ENCODE assay signal across 10 mouse cellular contexts in genomic region chr1:36883805-36884204, GRCm38 (mm10). TPM values are rescaled to one million over a fixed set of nuclear protein-coding genes. Genes with fewer than 3 reads are reported as not detected.
DNase-seq lines count a peak whose midpoint lies in the region; ATAC-seq and TF ChIP-seq lines count a peak whose summit lies in the region.
"Had no signal": no experiment of that assay in that cellular context is flagged by ENCODE, and none has a peak within 500 bp of the region (broad histone marks: within the 10 kb centered on the region; RNA-seq: fewer than 3 reads in every experiment).

No protein-coding gene starts in this region.

- ATAC-seq in midbrain, embryonic 16.5 days: no peak
- no peak for ATAC-seq in intestine, embryonic 16.5 days
- no peak for ATAC-seq in stomach, embryonic 16.5 days (ENCODE audit: insufficient read depth, low FRiP score)
- ATAC-seq in hindbrain, embryonic 12.5 days (ENCODE audit: low FRiP score): no peak

- intact Hi-C loops in gastrocnemius, adult 2 months (cut with DNase I): loop anchor here (2.0 to 5.0 kb wide), 2 partner anchors 21 to 38 kb away; no protein-coding TSS in a partner anchor

- no peaks in the 10 kb centered on the region for H3K4me1 ChIP-seq in midbrain, embryonic 16.5 days (ENCODE audit: control insufficient read depth, insufficient read depth, low read length)
- peaks cover 14% of the 10 kb centered on the region for H3K4me1 ChIP-seq in midbrain, embryonic 10.5 days
- peaks cover 21% of the 10 kb centered on the region for H3K4me1 ChIP-seq in intestine, embryonic 16.5 days (ENCODE audit: control insufficient read depth, insufficient read depth, low read length)
- peaks cover 17% of the 10 kb centered on the region for H3K4me1 ChIP-seq in stomach, embryonic 16.5 days (ENCODE audit: control insufficient read depth, insufficient read depth, low read length)
- H3K4me1 ChIP-seq in hindbrain, embryonic 12.5 days: peaks cover 13% of the 10 kb centered on the region

- TF ChIP-seq CTCF in gastrocnemius, adult 2 months (IDR thresholded peaks at IDR 0.05): no peak

- peak overlapping the region; percentile 71 for H3K27ac ChIP-seq in gastrocnemius, adult 2 months
- 0 out of 2 replicates have a peak overlapping the region, but pooled peaks have one; percentile 13 for H3K27ac ChIP-seq in midbrain, embryonic 16.5 days (ENCODE audit: low read length)
- no peak overlapping the region for H3K27ac ChIP-seq in midbrain, embryonic 10.5 days (replicated peaks)
- H3K27ac ChIP-seq in intestine, embryonic 16.5 days (ENCODE audit: low read length): no peak overlapping the region
- H3K27ac ChIP-seq in stomach, embryonic 16.5 days (ENCODE audit: low read length): peak overlapping the region; percentile 37
- H3K27ac ChIP-seq in hindbrain, embryonic 12.5 days: no peak overlapping the region

- no peak overlapping the region for H3K9ac ChIP-seq in midbrain, embryonic 16.5 days (ENCODE audit: low read depth, low read length)
- no peak overlapping the region for H3K9ac ChIP-seq in intestine, embryonic 16.5 days (ENCODE audit: low read depth, low read length)
- H3K9ac ChIP-seq in stomach, embryonic 16.5 days (ENCODE audit: low read length): no peak overlapping the region
- H3K9ac ChIP-seq in hindbrain, embryonic 12.5 days: no peak overlapping the region

- no peaks in the 10 kb centered on the region for H3K27me3 ChIP-seq in midbrain, embryonic 16.5 days (ENCODE audit: control insufficient read depth, insufficient read depth, low read depth, low read length)
- H3K27me3 ChIP-seq in midbrain, embryonic 10.5 days (ENCODE audit: low read depth, poor library complexity, severe bottlenecking): no peaks in the 10 kb centered on the region
- no peaks in the 10 kb centered on the region for H3K27me3 ChIP-seq in intestine, embryonic 16.5 days (replicated peaks; ENCODE audit: control insufficient read depth, insufficient read depth, low read length)
- no peaks in the 10 kb centered on the region for H3K27me3 ChIP-seq in stomach, embryonic 16.5 days (ENCODE audit: control insufficient read depth, insufficient read depth, low read length)
- no peaks in the 10 kb centered on the region for H3K27me3 ChIP-seq in hindbrain, embryonic 12.5 days

- 55% methylated on average over 2 of the region's 2 CpGs for WGBS in midbrain, embryonic 16.5 days
- 78% methylated on average over 2 of the region's 2 CpGs for WGBS in midbrain, embryonic 10.5 days
- WGBS in intestine, embryonic 16.5 days: 52% methylated on average over 2 of the region's 2 CpGs
- WGBS in stomach, embryonic 16.5 days: 43% methylated on average over 2 of the region's 2 CpGs
- 67% methylated on average over 2 of the region's 2 CpGs for whole genome bisulfite sequencing in hindbrain, embryonic 12.5 days

- 0 out of 2 replicates have a peak, but pooled peaks cover 3% of the 10 kb centered on the region for H3K36me3 ChIP-seq in midbrain, embryonic 16.5 days (ENCODE audit: control insufficient read depth, insufficient read depth, low read length)
- peaks cover 33% of the 10 kb centered on the region for H3K36me3 ChIP-seq in midbrain, embryonic 10.5 days
- 0 out of 2 replicates have a peak, but pooled peaks cover 3% of the 10 kb centered on the region for H3K36me3 ChIP-seq in intestine, embryonic 16.5 days (ENCODE audit: control insufficient read depth, insufficient read depth, low read length)
- H3K36me3 ChIP-seq in stomach, embryonic 16.5 days (ENCODE audit: control insufficient read depth, insufficient read depth, low read length): no peaks in the 10 kb centered on the region
- H3K36me3 ChIP-seq in hindbrain, embryonic 12.5 days: no peaks in the 10 kb centered on the region

- H3K9me3 ChIP-seq in midbrain, embryonic 16.5 days (replicated peaks; ENCODE audit: control insufficient read depth, low read length, poor library complexity, severe bottlenecking): no peaks in the 10 kb centered on the region
- H3K9me3 ChIP-seq in midbrain, embryonic 10.5 days (replicated peaks): no peaks in the 10 kb centered on the region
- no peaks in the 10 kb centered on the region for H3K9me3 ChIP-seq in intestine, embryonic 16.5 days (ENCODE audit: control insufficient read depth, low read length)
- no peaks in the 10 kb centered on the region for H3K9me3 ChIP-seq in stomach, embryonic 16.5 days (replicated peaks; ENCODE audit: control insufficient read depth, low read length)
- H3K9me3 ChIP-seq in hindbrain, embryonic 12.5 days (replicated peaks): no peaks in the 10 kb centered on the region

- no peak overlapping the region for H3K4me2 ChIP-seq in midbrain, embryonic 16.5 days (ENCODE audit: low read length)
- H3K4me2 ChIP-seq in intestine, embryonic 16.5 days (ENCODE audit: low read depth, low read length): peak overlapping the region; percentile 4; the same call in 1 of the 2 replicates
- H3K4me2 ChIP-seq in stomach, embryonic 16.5 days (ENCODE audit: low read depth, low read length): no peak overlapping the region
- H3K4me2 ChIP-seq in hindbrain, embryonic 12.5 days (replicated peaks): no peak overlapping the region

- DNase-seq in gastrocnemius, adult 2 months: no peak
- DNase-seq in gastrocnemius, postnatal 4 days (ENCODE audit: low spot score in 2 of 2): no peak
- DNase-seq in midbrain, embryonic 10.5 days (ENCODE audit: low spot score): no peak
- no peak for DNase-seq in thymus, postnatal 25 days
- DNase-seq: gastrocnemius, postnatal 10 days; kidney, adult 8-10 months had no signal

- H3K4me3 ChIP-seq in gastrocnemius, adult 2 months: no peak overlapping the region
- no peak overlapping the region for H3K4me3 ChIP-seq in midbrain, embryonic 16.5 days (ENCODE audit: low read depth, low read length)
- H3K4me3 ChIP-seq in midbrain, embryonic 10.5 days: no peak overlapping the region
- H3K4me3 ChIP-seq in intestine, embryonic 16.5 days (ENCODE audit: low read length): no peak overlapping the region
- no peak overlapping the region for H3K4me3 ChIP-seq in stomach, embryonic 16.5 days (replicated peaks; ENCODE audit: low read length)
- H3K4me3 ChIP-seq in hindbrain, embryonic 12.5 days: no peak overlapping the region

RNA-seq across cellular contexts. Expression of gene Tmem131, which starts 59.7 kb away (rescaled TPM):
- 10 to 100 TPM; 24.1 to 37.5 TPM for total RNA-seq in gastrocnemius, adult 2 months (2021)
- 10 to 100 TPM; 77.1 to 88.6 TPM for total RNA-seq in gastrocnemius, postnatal 4 days (2021)
- polyA plus RNA-seq in midbrain, embryonic 16.5 days (2015; fragmentation: Nextera tagmentation; extraction: Ambion mirVana): 13.8 and 14.0 TPM in 2 replicates
- polyA plus RNA-seq in midbrain, embryonic 10.5 days (2016; fragmentation: Nextera tagmentation; extraction: Ambion mirVana): 10.3 and 12.5 TPM in 2 replicates
- 9.3 and 11.3 TPM in 2 replicates for polyA plus RNA-seq in intestine, embryonic 16.5 days (2015; fragmentation: Nextera tagmentation; extraction: Ambion mirVana)
- 12.9 and 13.1 TPM in 2 replicates for polyA plus RNA-seq in stomach, embryonic 16.5 days (2015; fragmentation: Nextera tagmentation; extraction: Ambion mirVana)
- 18.2 and 21.1 TPM in 2 replicates for polyA plus RNA-seq in hindbrain, embryonic 12.5 days (2016; fragmentation: Nextera tagmentation; extraction: Ambion mirVana)

Comparison
In these comparisons a context has a peak if more than half of its experiments do, and no peak if none do; other contexts are left out.
1. H3K27ac ChIP-seq: peak in gastrocnemius, adult 2 months (single experiment), midbrain, embryonic 16.5 days (single experiment) and stomach, embryonic 16.5 days (single experiment); none in midbrain, embryonic 10.5 days (single experiment), intestine, embryonic 16.5 days (single experiment) and hindbrain, embryonic 12.5 days (single experiment).